Mouse (Mus musculus) retina, postnatal 7 days (tissue): Measurements from ENCODE around the gene Tnfrsf9.

Experiments used
- DNase-seq: peaks from one replicate; pipeline ENCODE4 v3.0.0-alpha.2; 2012; ENCODE audit warnings: low read depth, low spot score

Gene Tnfrsf9

GRCm38 (mm10) chr4:150990148-150990547 is 75.8 kb downstream of the Tnfrsf9 start:
- no peak for DNase-seq
